Mouse (Mus musculus) kidney, adult 9 months (tissue): ENCODE results near the gene Krtap2-4.

Source experiments
- DNase-seq: peaks from one replicate; pipeline ENCODE4 v3.0.0; 2022

Gene Krtap2-4

DNA sequence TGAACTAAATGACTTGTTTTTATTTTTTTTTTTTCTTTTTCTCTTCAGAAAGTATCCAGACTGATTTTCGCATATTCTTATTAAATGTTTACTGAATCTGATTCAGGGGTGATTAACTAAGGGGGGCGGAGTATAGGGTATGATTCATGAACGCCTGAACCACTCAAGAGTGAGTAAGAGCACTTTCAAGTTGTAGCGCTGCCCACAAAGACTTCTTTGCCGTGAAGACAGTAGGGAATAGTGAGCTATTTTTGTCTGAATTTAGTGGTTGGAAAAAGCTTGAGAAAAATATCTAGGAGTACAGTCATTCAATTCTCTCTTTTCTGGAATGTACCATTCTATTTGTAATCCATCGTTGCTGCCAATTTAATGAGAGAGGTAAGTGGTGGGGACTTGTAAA lies 33.1 kb downstream of the Krtap2-4 start:
- no peak for DNase-seq

DNA sequence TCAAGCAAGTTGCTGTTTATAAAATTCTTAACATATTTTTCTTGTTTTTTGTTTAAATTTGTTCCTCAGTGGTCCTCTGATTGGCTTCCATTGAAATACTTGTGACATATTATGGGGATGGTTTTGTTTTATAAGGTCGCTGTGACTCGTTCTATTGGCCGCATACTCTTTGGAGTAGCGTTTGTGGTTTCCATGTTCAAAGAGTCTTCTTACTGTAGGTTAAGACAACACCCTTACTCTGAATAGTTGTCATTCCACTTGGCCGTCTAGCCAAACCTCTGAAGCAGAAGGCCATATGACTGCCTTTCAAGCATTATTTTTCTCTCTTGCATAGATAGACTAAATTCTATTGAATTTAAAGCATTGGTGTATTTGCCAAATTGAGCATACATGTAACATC lies 33.6 kb downstream of the Krtap2-4 start:
- no peak for DNase-seq

DNA sequence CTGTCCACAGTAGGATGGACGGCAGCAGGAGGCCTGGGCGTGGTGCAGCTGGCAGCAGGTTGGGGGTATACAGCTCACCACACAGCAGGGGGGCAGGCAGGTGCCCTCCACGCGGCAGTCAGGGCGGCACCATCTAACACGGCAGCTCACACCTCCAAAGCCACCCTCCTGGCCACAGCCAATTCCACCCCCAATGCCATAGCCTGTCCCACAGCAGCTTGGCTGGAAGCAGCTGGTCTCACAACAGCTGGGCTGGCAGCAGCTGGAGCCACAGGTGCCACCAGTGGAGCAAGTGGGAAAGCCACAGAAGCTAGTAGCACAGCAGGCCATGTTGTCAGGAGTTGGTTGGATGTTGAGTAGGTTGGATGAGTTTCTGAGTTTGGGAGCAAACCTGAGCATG lies 34.0 kb downstream of the Krtap2-4 start, which contains the start of gene Krtap1-5:
Gene Krtap1-5, minus strand, starts transcription at position 381 of the 400 bp plus-strand sequence.
- DNase-seq: no peak

GRCm38 (mm10) chr11:99574106-99574505 lies 40.5 kb downstream of the Krtap2-4 start:
- peak; percentile 61 for DNase-seq

- DNase-seq: no peak
These were observed 41.5 kb downstream of the Krtap2-4 start for GRCm38 (mm10) chr11:99573164-99573563.

- DNase-seq: no peak
These were observed 48.1 kb downstream of the Krtap2-4 start, which contains the start of gene Krtap3-1 for GRCm38 (mm10) chr11:99566530-99566929. Gene Krtap3-1 (minus strand): TSS chr11:99566630.
